ENCODE assay signal across 28 mouse cellular contexts in the genomic region with DNA sequence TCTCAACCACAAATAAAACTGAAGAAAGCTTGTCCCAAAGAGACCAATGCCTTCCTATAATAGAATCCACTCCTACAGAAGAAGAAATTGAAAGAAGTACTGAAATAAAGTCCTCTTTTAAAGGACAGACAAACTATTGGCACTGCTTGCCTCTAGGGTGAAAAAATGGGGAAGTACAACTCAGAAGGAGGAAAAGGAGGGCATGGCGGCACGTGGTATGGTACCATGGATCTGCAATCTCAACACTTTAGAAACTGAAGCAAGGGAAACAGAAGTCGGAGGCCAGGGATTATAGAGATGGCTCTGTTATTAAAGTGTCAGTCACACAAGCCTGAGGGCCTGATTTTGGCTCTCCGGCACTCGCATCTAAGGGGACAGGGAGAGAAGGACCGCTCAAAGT. TPM values are rescaled to one million over a fixed set of nuclear protein-coding genes. Genes with fewer than 3 reads are reported as not detected.
DNase-seq lines count a peak whose midpoint lies in the region; ATAC-seq and TF ChIP-seq lines count a peak whose summit lies in the region.
"Had no signal": no experiment of that assay in that cellular context is flagged by ENCODE, and none has a peak within 500 bp of the region (broad histone marks: within the 10 kb centered on the region; RNA-seq: fewer than 3 reads in every experiment).

No protein-coding gene starts in this region.

- no peak overlapping the region for H3K4me3 ChIP-seq in lung, postnatal 0 days (ENCODE audit: low read depth, low read length)
- H3K4me3 ChIP-seq in forebrain, embryonic 14.5 days (ENCODE audit: low read depth, low read length): no peak overlapping the region
- H3K4me3 ChIP-seq: embryonic facial prominence, embryonic 10.5 days; embryonic facial prominence, embryonic 13.5 days; erythroblast, embryonic 14.5 days; forebrain, embryonic 12.5 days; gastrocnemius, adult 2 months; heart, adult 2 months; heart, embryonic 10.5 days; heart, embryonic 13.5 days; hindbrain, embryonic 12.5 days; hindbrain, embryonic 15.5 days had no signal

- no peak overlapping the region for H3K27ac ChIP-seq in lung, postnatal 0 days (ENCODE audit: low read length)
- no peak overlapping the region for H3K27ac ChIP-seq in forebrain, embryonic 14.5 days (ENCODE audit: low read depth, low read length)
- H3K27ac ChIP-seq: embryonic facial prominence, embryonic 10.5 days; embryonic facial prominence, embryonic 13.5 days; forebrain, embryonic 12.5 days; gastrocnemius, adult 2 months; heart, adult 2 months; heart, embryonic 10.5 days; heart, embryonic 13.5 days; hindbrain, embryonic 12.5 days; hindbrain, embryonic 15.5 days had no signal

- no peak for TF ChIP-seq CTCF in lung, postnatal 0 days (IDR thresholded peaks at IDR 0.05)

- DNase-seq in lung, postnatal 36 days: peak; percentile 22
- no peak for DNase-seq in lung, postnatal 0 days (ENCODE audit: low spot score)
- no peak for DNase-seq in neural tube, embryonic 10.5 days (ENCODE audit: extremely low spot score, low spot score)
- DNase-seq in forebrain, embryonic 14.5 days (ENCODE audit: low spot score): no peak
- DNase-seq in urinary bladder, postnatal 10 days (ENCODE audit: low spot score): no peak
- DNase-seq: adrenal gland, adult 2 months; adrenal gland, postnatal 14 days; B cell, adult 2 months; cerebellum, adult 18-20 months; cerebellum, adult 9-10 months; cerebellum, postnatal 25 days; embryo, embryonic 11 days; forebrain, postnatal 0 days; gastrocnemius, adult 2 months; gastrocnemius, postnatal 14 days; heart, adult 2 months had no signal

- no peak for TF ChIP-seq EP300 in lung, postnatal 0 days (IDR thresholded peaks at IDR 0.05)

- 91% methylated on average over 6 of the region's 6 CpGs for WGBS in lung, postnatal 0 days
- WGBS in forebrain, embryonic 14.5 days: 93% methylated on average over 6 of the region's 6 CpGs

- no peak overlapping the region for H3K9ac ChIP-seq in lung, postnatal 0 days (replicated peaks; ENCODE audit: low read depth)
- no peak overlapping the region for H3K9ac ChIP-seq in forebrain, embryonic 14.5 days (ENCODE audit: low read length)
- H3K9ac ChIP-seq: embryonic facial prominence, embryonic 13.5 days; forebrain, embryonic 12.5 days; forebrain, postnatal 0 days; heart, embryonic 13.5 days; hindbrain, embryonic 12.5 days; hindbrain, embryonic 15.5 days had no signal

- H3K27me3 ChIP-seq in lung, postnatal 0 days (replicated peaks; ENCODE audit: insufficient read depth, low read length): no peaks in the 10 kb centered on the region
- no peaks in the 10 kb centered on the region for H3K27me3 ChIP-seq in forebrain, embryonic 14.5 days (replicated peaks; ENCODE audit: control insufficient read depth, insufficient read depth, low read length)
- H3K27me3 ChIP-seq: CH12.LX; forebrain, embryonic 12.5 days; heart, embryonic 13.5 days had no signal

- no peaks in the 10 kb centered on the region for H3K36me3 ChIP-seq in lung, postnatal 0 days (ENCODE audit: insufficient read depth, low read length)
- no peaks in the 10 kb centered on the region for H3K36me3 ChIP-seq in forebrain, embryonic 14.5 days (ENCODE audit: control insufficient read depth, insufficient read depth, low read length)
- H3K36me3 ChIP-seq: embryonic facial prominence, embryonic 10.5 days; embryonic facial prominence, embryonic 13.5 days; forebrain, embryonic 12.5 days; G1E; heart, embryonic 10.5 days; heart, embryonic 13.5 days; hindbrain, embryonic 12.5 days; hindbrain, embryonic 15.5 days had no signal

- H3K4me2 ChIP-seq in lung, postnatal 0 days (replicated peaks; ENCODE audit: low read depth, low read length): no peak overlapping the region
- no peak overlapping the region for H3K4me2 ChIP-seq in forebrain, embryonic 14.5 days (ENCODE audit: low read length)
- H3K4me2 ChIP-seq: embryonic facial prominence, embryonic 13.5 days; forebrain, embryonic 12.5 days; heart, embryonic 13.5 days; hindbrain, embryonic 12.5 days; hindbrain, embryonic 15.5 days had no signal

- no peaks in the 10 kb centered on the region for H3K9me3 ChIP-seq in lung, postnatal 0 days (ENCODE audit: low read length)
- H3K9me3 ChIP-seq in forebrain, embryonic 14.5 days (replicated peaks; ENCODE audit: control insufficient read depth, low read length): no peaks in the 10 kb centered on the region
- H3K9me3 ChIP-seq: embryonic facial prominence, embryonic 10.5 days; embryonic facial prominence, embryonic 13.5 days; forebrain, embryonic 12.5 days; G1E; heart, embryonic 10.5 days; heart, embryonic 13.5 days; hindbrain, embryonic 12.5 days; hindbrain, embryonic 15.5 days had no signal

- H3K4me1 ChIP-seq in lung, postnatal 0 days (ENCODE audit: insufficient read depth, low read depth, low read length): no peaks in the 10 kb centered on the region
- H3K4me1 ChIP-seq in forebrain, embryonic 14.5 days (ENCODE audit: control insufficient read depth, insufficient read depth, low read length): no peaks in the 10 kb centered on the region
- H3K4me1 ChIP-seq: embryonic facial prominence, embryonic 10.5 days; embryonic facial prominence, embryonic 13.5 days; heart, embryonic 10.5 days; heart, embryonic 13.5 days; hindbrain, embryonic 12.5 days; hindbrain, embryonic 15.5 days had no signal

- no peak for ATAC-seq in lung, postnatal 0 days
- ATAC-seq in common myeloid progenitor, adult 5-6 weeks (replicated peaks; ENCODE audit: low read depth, poor library complexity, severe bottlenecking): peak; percentile 67
- peak; percentile 86 for ATAC-seq in megakaryocyte, adult 5-6 weeks (ENCODE audit: poor library complexity, severe bottlenecking)
- ATAC-seq in forebrain, embryonic 14.5 days: no peak
- ATAC-seq: forebrain, postnatal 0 days had no signal

RNA-seq across cellular contexts. Expression of a gene that starts 10.5 kb away (rescaled TPM):
- polyA plus RNA-seq in lung, postnatal 0 days (2015; fragmentation: Nextera tagmentation; extraction: Ambion mirVana): 17.7 and 18.9 TPM in 2 replicates
- 1.1 and 2.3 TPM in 2 replicates for total RNA-seq in common myeloid progenitor, adult 5-6 weeks (2017)
- 2.3 and 3.9 TPM in 2 replicates for total RNA-seq in megakaryocyte, adult 5-6 weeks (2015)
- total RNA-seq in megakaryocyte, adult 5-6 weeks (2017): 2.6 and 4.8 TPM in 2 replicates
- 24.5 and 36.6 TPM in 2 replicates for polyA plus RNA-seq in forebrain, embryonic 14.5 days (2014; fragmentation: Nextera tagmentation; extraction: Ambion mirVana)
- total RNA-seq: CH12.LX had no signal
- polyA plus RNA-seq: erythroblast, embryonic 14.5 days; G1E had no signal

RNA-seq across cellular contexts. Expression of a gene that starts 55.8 kb away (rescaled TPM):
- polyA plus RNA-seq in lung, postnatal 0 days (2015; fragmentation: Nextera tagmentation; extraction: Ambion mirVana): 42.3 and 42.5 TPM in 2 replicates
- total RNA-seq in common myeloid progenitor, adult 5-6 weeks (2017): 24.9 and 29.6 TPM in 2 replicates
- total RNA-seq in megakaryocyte, adult 5-6 weeks (2015): 15.9 and 17.1 TPM in 2 replicates
- total RNA-seq in megakaryocyte, adult 5-6 weeks (2017): 19.0 and 22.8 TPM in 2 replicates
- 13.2 and 15.7 TPM in 2 replicates for polyA plus RNA-seq in forebrain, embryonic 14.5 days (2014; fragmentation: Nextera tagmentation; extraction: Ambion mirVana)

Comparison
In these comparisons a context has a peak if more than half of its experiments do, and no peak if none do; other contexts are left out.
1. ATAC-seq: peak in common myeloid progenitor, adult 5-6 weeks (single experiment) and megakaryocyte, adult 5-6 weeks (single experiment); none in lung, postnatal 0 days (single experiment) and forebrain, embryonic 14.5 days (single experiment).